Mouse (Mus musculus): ENCODE data around the gene Mgat1.

- TF ChIP-seq CTCF (IDR thresholded peaks at IDR 0.05; ENCODE audit: extremely low read depth, insufficient read length, insufficient replicate concordance, low read depth, low read length) (no peak), POLR2A (IDR thresholded peaks at IDR 0.05; ENCODE audit: low read depth, low read length) (no peak)
Measured at GRCm38 (mm10) chr11:49245176-49245575, 1.2 kb downstream of the Mgat1 start.

Data from small intestine, adult 2 months (tissue).